Mouse (Mus musculus): Measurements from ENCODE around the gene Itga5. TPM values are rescaled to one million over a fixed set of nuclear protein-coding genes. Genes with fewer than 3 reads are reported as not detected.
A peak's percentile ranks its signal among the peaks of the same experiment; 100 is the strongest.

The Itga5 gene
- total RNA-seq, 2 experiments from 2014 or later = 2.6 to 3.0 TPM

- Histone ChIP-seq H3K27ac (peak overlapping the region; percentile 91), H3K4me3 (no peak overlapping the region)
- no peak for TF ChIP-seq CTCF (IDR thresholded peaks at IDR 0.05)
- DNase-seq (ENCODE audit: extremely low spot score in 1 of 2, low spot score in 2 of 2) = no peak
- intact Hi-C loops (cut with DNase I) = no loop called here
Measured at GRCm38 (mm10) chr15:103298026-103298425, 68.5 kb downstream of the Itga5 start.

- no peak for TF ChIP-seq CTCF (IDR thresholded peaks at IDR 0.05)
- H3K27ac ChIP-seq = peak overlapping the region; percentile 10; the same call in 1 of the 2 replicates
- DNase-seq (ENCODE audit: extremely low spot score in 1 of 2, low spot score in 2 of 2) = no peak
- H3K4me3 ChIP-seq = no peak overlapping the region
- intact Hi-C loops (cut with DNase I) = no loop called here
Measured at GRCm38 (mm10) chr15:103297313-103297712, 69.2 kb downstream of the Itga5 start.

- H3K4me3 ChIP-seq = no peak overlapping the region
- no peak for TF ChIP-seq CTCF (IDR thresholded peaks at IDR 0.05)
- DNase-seq (ENCODE audit: extremely low spot score in 1 of 2, low spot score in 2 of 2) = no peak
- H3K27ac ChIP-seq = peak overlapping the region; percentile 59; the same call in 1 of the 2 replicates
- intact Hi-C loops (cut with DNase I) = no loop called here
Measured at GRCm38 (mm10) chr15:103295851-103296250, 70.7 kb downstream of the Itga5 start.

- TF ChIP-seq CTCF (IDR thresholded peaks at IDR 0.05) = no peak
- intact Hi-C loops (cut with DNase I) = no loop called here
- H3K27ac ChIP-seq = no peak overlapping the region
Measured at GRCm38 (mm10) chr15:103294649-103295048, 71.9 kb downstream of the Itga5 start.

More at GRCm38 (mm10) chr15:103294649-103295048, 71.9 kb downstream of the Itga5 start:
- no peak overlapping the region for H3K4me3 ChIP-seq
- no peak for DNase-seq (ENCODE audit: extremely low spot score in 1 of 2, low spot score in 2 of 2)

Small RNA genes within 50 kb of the gene (microRNA-seq; reads per million reads assigned to microRNA genes)
- 0 reads per million in 2 experiments for gene Mir6963

Other genes starting within 250 kb of the Itga5 start
- 10 to 100 TPM; 20.7 to 23.2 TPM for gene Smug1, start 199.7 kb downstream of the Itga5 start, total RNA-seq (2021)
- 100 to 1,000 TPM; 171 to 176 TPM for gene Cbx5, start 126.9 kb downstream of the Itga5 start, total RNA-seq (2021)
- gene Hnrnpa1, start 126.3 kb downstream of the Itga5 start, total RNA-seq (2021) = 100 to 1,000 TPM; 233 to 247 TPM
- not detected for gene Nfe2, start 108.4 kb downstream of the Itga5 start, total RNA-seq (2021)
- gene Copz1, start 94.0 kb downstream of the Itga5 start, total RNA-seq (2021) = 10 to 100 TPM; 85.5 to 93.0 TPM
- gene Gpr84, start 56.2 kb downstream of the Itga5 start, total RNA-seq (2021) = under 1 TPM; 0.40 to 0.66 TPM
- gene Zfp385a, start 26.7 kb downstream of the Itga5 start, total RNA-seq (2021) = 10 to 100 TPM; 66.1 to 77.5 TPM
- not detected for gene Gtsf1, start 63.7 kb upstream of the Itga5 start, total RNA-seq (2021)
- not detected for gene Gtsf2, start 81.7 kb upstream of the Itga5 start, total RNA-seq (2021)
- 1 to 10 TPM; 8.3 to 9.2 TPM for gene Nckap1l, start 87.0 kb upstream of the Itga5 start, total RNA-seq (2021)
- gene Pde1b, start 136.3 kb upstream of the Itga5 start, total RNA-seq (2021) = 100 to 1,000 TPM; 138 to 175 TPM
- gene Ppp1r1a, start 171.2 kb upstream of the Itga5 start, total RNA-seq (2021) = 100 to 1,000 TPM; 140 to 150 TPM
- not detected for gene Glycam1, start 198.3 kb upstream of the Itga5 start, total RNA-seq (2021)